Mouse (Mus musculus): ENCODE measurements at regions not wholly inside any gene's neighbourhood (a gene's known extent, or its start where the extent isn't known, plus 50 kb on each side); places are given as distances from the start of the nearest gene placed in this dataset.

DNA sequence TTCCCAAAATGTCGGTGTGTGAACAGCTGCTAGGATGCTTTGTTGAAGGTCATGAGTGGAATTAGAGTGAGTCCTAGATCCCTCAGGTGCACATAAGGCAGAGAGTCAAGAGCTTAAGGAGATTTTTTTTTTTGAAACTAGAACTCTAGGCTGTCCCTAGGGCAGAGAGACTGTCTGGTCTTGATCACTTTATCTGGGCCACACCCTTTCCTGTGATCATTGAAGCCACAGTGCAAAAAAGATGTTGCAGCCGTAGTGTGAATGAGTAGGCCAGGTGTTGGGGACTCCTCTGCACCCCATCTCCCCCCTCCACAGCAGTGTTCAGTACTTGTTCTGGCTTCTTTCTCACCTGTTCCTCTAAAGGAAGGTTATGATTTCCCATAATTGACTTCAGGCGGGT is 153.9 kb downstream of the Katnal1 start:
- no peak overlapping the region for H3K4me2 ChIP-seq (replicated peaks)
- H3K4me3 ChIP-seq (replicated peaks): no peak overlapping the region
- H3K9me3 ChIP-seq: no peaks in the 10 kb centered on the region
- no peak overlapping the region for H3K27ac ChIP-seq
- H3K36me3 ChIP-seq: no peaks in the 10 kb centered on the region
- no peak for ATAC-seq
- H3K4me1 ChIP-seq (replicated peaks): no peaks in the 10 kb centered on the region
- no peaks in the 10 kb centered on the region for H3K27me3 ChIP-seq
- no peak overlapping the region for H3K9ac ChIP-seq (replicated peaks)
- 96% methylated on average over 3 of the region's 3 CpGs for WGBS

DNA sequence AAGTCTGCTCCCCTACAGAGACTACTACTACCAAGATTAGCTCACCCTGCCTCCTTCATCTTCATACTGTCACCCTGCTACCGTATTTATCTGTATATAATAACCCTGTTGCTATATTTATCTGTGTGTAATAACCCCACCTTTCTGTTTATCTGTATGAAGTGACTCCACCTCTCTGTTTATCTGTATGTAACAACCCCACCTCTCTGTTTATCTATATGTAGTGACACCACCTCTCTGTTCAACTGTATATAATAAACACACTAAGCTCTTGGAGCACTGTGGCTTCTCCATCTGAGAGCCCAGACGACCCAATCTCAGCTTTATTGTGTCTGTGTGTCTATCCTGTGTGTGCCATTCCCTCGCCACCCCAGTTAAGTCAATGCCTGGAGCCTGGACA is 154.7 kb downstream of the Katnal1 start:
- Histone ChIP-seq H3K4me2 (replicated peaks) (no peak overlapping the region), H3K36me3 (no peaks in the 10 kb centered on the region), H3K27ac (no peak overlapping the region), H3K4me1 (replicated peaks) (no peaks in the 10 kb centered on the region), H3K4me3 (replicated peaks) (no peak overlapping the region), H3K9me3 (peaks cover 4% of the 10 kb centered on the region; the same call in 1 of the 2 replicates), H3K27me3 (no peaks in the 10 kb centered on the region), H3K9ac (replicated peaks) (no peak overlapping the region)
- 64% methylated on average over 3 of the region's 3 CpGs for WGBS
- no peak for ATAC-seq

- WGBS: 92% methylated on average over 4 of the region's 4 CpGs
- Histone ChIP-seq H3K4me3 (replicated peaks) (no peak overlapping the region), H3K4me1 (replicated peaks) (no peaks in the 10 kb centered on the region), H3K9me3 (peaks cover 4% of the 10 kb centered on the region; the same call in 1 of the 2 replicates), H3K36me3 (no peaks in the 10 kb centered on the region), H3K27ac (no peak overlapping the region), H3K9ac (replicated peaks) (no peak overlapping the region), H3K27me3 (no peaks in the 10 kb centered on the region), H3K4me2 (replicated peaks) (no peak overlapping the region)
- ATAC-seq: no peak
Measured at GRCm38 (mm10) chr5:148769452-148769851, 159.7 kb downstream of the Katnal1 start.

- Histone ChIP-seq H3K27ac (no peak overlapping the region), H3K4me3 (replicated peaks) (no peak overlapping the region), H3K9ac (replicated peaks) (no peak overlapping the region), H3K36me3 (no peaks in the 10 kb centered on the region), H3K4me2 (replicated peaks) (no peak overlapping the region), H3K9me3 (peaks cover 4% of the 10 kb centered on the region; the same call in 1 of the 2 replicates), H3K27me3 (no peaks in the 10 kb centered on the region), H3K4me1 (replicated peaks) (no peaks in the 10 kb centered on the region)
- no peak for ATAC-seq
- 83% methylated on average over 7 of the region's 7 CpGs for WGBS
Measured at GRCm38 (mm10) chr5:148768346-148768745, 160.8 kb downstream of the Katnal1 start.

GRCm38 (mm10) chr5:148765993-148766392 is 163.1 kb downstream of the Katnal1 start:
- peaks cover 4% of the 10 kb centered on the region; the same call in 1 of the 2 replicates for H3K9me3 ChIP-seq
- no peaks in the 10 kb centered on the region for H3K36me3 ChIP-seq
- H3K4me3 ChIP-seq (replicated peaks): no peak overlapping the region
- H3K9ac ChIP-seq (replicated peaks): no peak overlapping the region
- H3K4me1 ChIP-seq (replicated peaks): no peaks in the 10 kb centered on the region
- no peak for ATAC-seq
- no peak overlapping the region for H3K27ac ChIP-seq
- no peaks in the 10 kb centered on the region for H3K27me3 ChIP-seq
- no peak overlapping the region for H3K4me2 ChIP-seq (replicated peaks)
- WGBS: 96% methylated on average over 7 of the region's 7 CpGs

- peak; percentile 65 for ATAC-seq
- 50% methylated on average over 9 of the region's 9 CpGs for WGBS
- H3K4me2 ChIP-seq (replicated peaks): no peak overlapping the region
- no peaks in the 10 kb centered on the region for H3K9me3 ChIP-seq
- peak overlapping the region; percentile 44; the same call in 1 of the 2 replicates for H3K27ac ChIP-seq
- no peaks in the 10 kb centered on the region for H3K27me3 ChIP-seq
- no peaks in the 10 kb centered on the region for H3K36me3 ChIP-seq
- peaks cover 12% of the 10 kb centered on the region for H3K4me1 ChIP-seq (replicated peaks)
- H3K9ac ChIP-seq (replicated peaks): no peak overlapping the region
- H3K4me3 ChIP-seq (replicated peaks): no peak overlapping the region
Measured at GRCm38 (mm10) chr5:148760108-148760507, 169.0 kb downstream of the Katnal1 start.

GRCm38 (mm10) chr5:148758786-148759185 is 170.3 kb downstream of the Katnal1 start:
- WGBS: 75% methylated on average over 7 of the region's 7 CpGs
- no peaks in the 10 kb centered on the region for H3K27me3 ChIP-seq
- no peaks in the 10 kb centered on the region for H3K36me3 ChIP-seq
- no peak overlapping the region for H3K27ac ChIP-seq
- ATAC-seq: no peak
- no peaks in the 10 kb centered on the region for H3K9me3 ChIP-seq
- H3K4me3 ChIP-seq (replicated peaks): no peak overlapping the region
- peaks cover 12% of the 10 kb centered on the region for H3K4me1 ChIP-seq (replicated peaks)
- no peak overlapping the region for H3K4me2 ChIP-seq (replicated peaks)
- no peak overlapping the region for H3K9ac ChIP-seq (replicated peaks)

GRCm38 (mm10) chr5:148757715-148758114 is 171.4 kb downstream of the Katnal1 start:
- WGBS: 85% methylated on average over 5 of the region's 5 CpGs
- H3K9me3 ChIP-seq: no peaks in the 10 kb centered on the region
- no peaks in the 10 kb centered on the region for H3K36me3 ChIP-seq
- H3K4me3 ChIP-seq (replicated peaks): no peak overlapping the region
- no peak overlapping the region for H3K4me2 ChIP-seq (replicated peaks)
- H3K9ac ChIP-seq (replicated peaks): no peak overlapping the region
- no peak for ATAC-seq
- H3K27ac ChIP-seq: no peak overlapping the region
- no peaks in the 10 kb centered on the region for H3K27me3 ChIP-seq
- peaks cover 12% of the 10 kb centered on the region for H3K4me1 ChIP-seq (replicated peaks)

- no peak overlapping the region for H3K27ac ChIP-seq
- no peaks in the 10 kb centered on the region for H3K27me3 ChIP-seq
- H3K4me2 ChIP-seq (replicated peaks): no peak overlapping the region
- peaks cover 12% of the 10 kb centered on the region for H3K4me1 ChIP-seq (replicated peaks)
- 74% methylated on average over 8 of the region's 8 CpGs for WGBS
- no peak overlapping the region for H3K9ac ChIP-seq (replicated peaks)
- no peak overlapping the region for H3K4me3 ChIP-seq (replicated peaks)
- H3K9me3 ChIP-seq: no peaks in the 10 kb centered on the region
- ATAC-seq: peak; percentile 50; the same call in 1 of the 2 replicates
- H3K36me3 ChIP-seq: no peaks in the 10 kb centered on the region
Measured at GRCm38 (mm10) chr5:148757236-148757635, 171.9 kb downstream of the Katnal1 start.

- no peak overlapping the region for H3K4me3 ChIP-seq (replicated peaks)
- no peak overlapping the region for H3K4me2 ChIP-seq (replicated peaks)
- no peak overlapping the region for H3K27ac ChIP-seq
- H3K4me1 ChIP-seq (replicated peaks): peaks cover 12% of the 10 kb centered on the region
- no peaks in the 10 kb centered on the region for H3K27me3 ChIP-seq
- 91% methylated on average over 16 of the region's 16 CpGs for WGBS
- no peaks in the 10 kb centered on the region for H3K9me3 ChIP-seq
- no peak overlapping the region for H3K9ac ChIP-seq (replicated peaks)
- no peaks in the 10 kb centered on the region for H3K36me3 ChIP-seq
- ATAC-seq: no peak
Measured at GRCm38 (mm10) chr5:148756246-148756930, 172.7 kb downstream of the Katnal1 start.

DNA sequence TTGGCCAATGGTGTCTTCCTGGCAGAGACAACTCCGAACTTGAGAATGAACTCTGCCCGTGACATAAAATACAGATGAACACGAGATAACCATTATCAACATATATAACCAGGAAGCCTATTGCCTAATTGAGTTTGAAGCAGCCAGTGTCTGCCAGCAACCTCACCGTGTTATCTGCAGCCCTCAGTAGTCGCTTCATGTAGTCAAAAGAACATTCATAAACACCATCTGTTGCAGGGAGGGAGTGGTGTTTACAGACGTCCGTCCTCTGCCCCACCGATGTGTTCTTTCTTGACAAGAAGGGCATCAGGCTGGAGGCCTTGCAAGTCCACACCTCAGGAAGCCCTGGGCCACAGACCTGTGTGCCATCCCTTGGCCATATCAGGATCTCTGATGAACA is 173.3 kb downstream of the Katnal1 start:
- WGBS: 92% methylated on average over 8 of the region's 8 CpGs
- no peak for ATAC-seq
- Histone ChIP-seq H3K9me3 (no peaks in the 10 kb centered on the region), H3K27ac (no peak overlapping the region), H3K36me3 (no peaks in the 10 kb centered on the region), H3K4me1 (replicated peaks) (peaks cover 12% of the 10 kb centered on the region), H3K4me3 (replicated peaks) (no peak overlapping the region), H3K4me2 (replicated peaks) (no peak overlapping the region), H3K9ac (replicated peaks) (no peak overlapping the region), H3K27me3 (no peaks in the 10 kb centered on the region)

- ATAC-seq: no peak
Measured at GRCm38 (mm10) chr5:148754896-148755295, 174.2 kb downstream of the Katnal1 start.

GRCm38 (mm10) chr5:148754363-148754762 is 174.8 kb downstream of the Katnal1 start:
- Histone ChIP-seq H3K9ac (replicated peaks) (no peak overlapping the region), H3K4me3 (replicated peaks) (no peak overlapping the region), H3K27me3 (no peaks in the 10 kb centered on the region), H3K9me3 (no peaks in the 10 kb centered on the region), H3K36me3 (no peaks in the 10 kb centered on the region), H3K4me2 (replicated peaks) (no peak overlapping the region), H3K27ac (no peak overlapping the region), H3K4me1 (replicated peaks) (peaks cover under 1% of the 10 kb centered on the region; the same call in 1 of the 2 replicates)
- no peak for ATAC-seq
- 93% methylated on average over 6 of the region's 6 CpGs for WGBS

More at GRCm38 (mm10) chr5:148754896-148755295, 174.2 kb downstream of the Katnal1 start:
- Histone ChIP-seq H3K4me3 (replicated peaks) (no peak overlapping the region), H3K9me3 (no peaks in the 10 kb centered on the region), H3K4me1 (replicated peaks) (peaks cover 6% of the 10 kb centered on the region; the same call in 1 of the 2 replicates), H3K27ac (no peak overlapping the region), H3K27me3 (no peaks in the 10 kb centered on the region), H3K4me2 (replicated peaks) (no peak overlapping the region), H3K9ac (replicated peaks) (no peak overlapping the region), H3K36me3 (no peaks in the 10 kb centered on the region)
- WGBS: 82% methylated on average over 10 of the region's 10 CpGs

Measured in midbrain, embryonic 13.5 days (tissue).